Mouse (Mus musculus) forebrain, embryonic 10.5 days (tissue): ENCODE results near the gene Khdc1c. TPM values are rescaled to one million over a fixed set of nuclear protein-coding genes. Genes with fewer than 3 reads are reported as not detected.
A peak's percentile ranks its signal among the peaks of the same experiment; 100 is the strongest.

ENCODE experiments used
- DNase-seq: peaks from one replicate; pipeline ENCODE4 v3.0.0-alpha.2; 2017; ENCODE audit warnings: low spot score; ENCODE audit errors: extremely low spot score
- H3K27ac ChIP-seq: fragments of 300-500 bp; sonication (generic); 2 replicates; pipeline ENCODE4 v1.5.1; 2016; ENCODE audit warnings: mild to moderate bottlenecking
- H3K27me3 ChIP-seq: fragments of 300-500 bp; sonication (generic); 2 replicates; pipeline ENCODE4 v1.6.1; 2016; ENCODE audit warnings: mild to moderate bottlenecking; ENCODE audit not compliant: poor library complexity, severe bottlenecking
- H3K36me3 ChIP-seq: fragments of 300-500 bp; sonication (generic); replicated peaks from 2 replicates; pipeline ENCODE4 v1.6.1; 2016; ENCODE audit warnings: mild to moderate bottlenecking, moderate library complexity
- H3K4me1 ChIP-seq: fragments of 300-500 bp; sonication (generic); 2 replicates; pipeline ENCODE4 v1.6.1; 2016
- H3K4me3 ChIP-seq: fragments of 300-500 bp; sonication (generic); 2 replicates; pipeline ENCODE4 v1.5.1; 2016; ENCODE audit warnings: mild to moderate bottlenecking, moderate library complexity
- H3K9me3 ChIP-seq: fragments of 300-500 bp; sonication (generic); 2 replicates; pipeline ENCODE4 v1.6.1; 2016; ENCODE audit warnings: mild to moderate bottlenecking, moderate library complexity
- WGBS: fragments of 180-500 bp; shearing (Covaris S2); methylation state at CpG from one replicate; pipeline ENCODE4 v1.1.7; 2016; 5-methylcytosine and 5-hydroxymethylcytosine counted together
- polyA plus RNA-seq: library from polyadenylated mRNA; unstranded; fragments of >200 nt; fragmentation: Nextera tagmentation; extraction: Ambion mirVana; gene quantifications from 2 replicates; pipeline ENCODE4 v1.2.1, GENCODE M21; 2016

Khdc1c gene
- polyA plus RNA-seq, 1 experiment from 2014 or later, result not detected

DNA sequence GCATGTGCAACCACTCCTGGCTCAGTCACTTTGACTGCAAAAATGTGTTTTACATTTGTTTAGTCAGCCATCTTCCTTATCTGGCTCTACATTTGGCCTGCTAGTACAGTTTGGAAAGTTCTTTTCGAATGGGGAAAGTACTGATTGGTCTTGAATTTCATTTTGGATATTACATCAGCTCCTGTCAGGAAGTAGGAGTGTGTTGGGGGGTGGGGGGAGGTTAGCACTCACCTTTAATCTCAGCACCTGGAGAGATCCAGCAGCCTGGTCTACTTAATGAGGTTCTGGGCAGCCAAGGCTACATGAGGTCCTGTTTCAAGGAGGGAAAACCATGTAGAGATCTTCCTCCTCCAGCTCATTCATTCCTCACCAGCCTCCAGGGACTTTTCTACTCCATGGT lies 15.1 kb downstream of the Khdc1c start, which contains the start of gene Khdc1b:
Gene Khdc1b (plus strand): TSS at position 301 of the 400 bp plus-strand sequence.
- H3K36me3 ChIP-seq, result no peaks in the 10 kb centered on the region
- H3K4me1 ChIP-seq, result no peaks in the 10 kb centered on the region
- H3K9me3 ChIP-seq, result peaks cover 10% of the 10 kb centered on the region; the same call in 1 of the 2 replicates
- no peak within 1 kb of the TSS for H3K4me3 ChIP-seq
- no peak within 1 kb of the TSS for H3K27ac ChIP-seq
- no peaks in the 10 kb centered on the region for H3K27me3 ChIP-seq
- 97% methylated on average over 1 of the region's 1 CpGs for WGBS
- DNase-seq, result no peak

DNA sequence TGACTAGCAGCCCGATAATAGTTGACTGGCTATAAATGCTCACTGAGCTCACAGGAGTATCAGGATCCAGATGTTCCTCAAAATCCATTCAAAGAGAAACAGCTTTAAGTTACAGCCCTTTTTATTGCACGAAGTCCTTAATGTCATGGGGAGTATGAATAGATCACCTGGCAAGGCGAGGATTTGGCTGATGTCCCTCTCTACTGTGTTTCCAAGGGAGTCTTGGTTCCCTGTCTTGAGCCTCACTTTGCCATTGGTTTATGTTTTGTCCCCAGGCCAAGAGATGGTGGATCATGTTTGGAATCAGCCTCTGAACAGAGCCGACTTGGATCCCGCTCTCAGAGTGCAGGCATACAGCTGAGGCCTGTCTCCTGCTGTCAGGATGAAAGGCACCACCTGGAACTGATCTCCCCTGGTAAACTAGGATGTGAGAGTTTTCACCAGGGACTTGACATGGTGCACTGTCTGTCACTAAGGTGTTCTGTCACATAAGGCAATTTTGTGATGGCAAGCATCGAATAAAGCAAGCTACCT lies 23.1 kb downstream of the Khdc1c start:
- 83% methylated on average over 6 of the region's 6 CpGs for WGBS
- Histone ChIP-seq H3K27me3 (no peaks in the 10 kb centered on the region), H3K4me1 (no peaks in the 10 kb centered on the region), H3K4me3 (no peak overlapping the region), H3K27ac (no peak overlapping the region), H3K9me3 (no peaks in the 10 kb centered on the region), H3K36me3 (no peaks in the 10 kb centered on the region)
- DNase-seq, result no peak

DNA sequence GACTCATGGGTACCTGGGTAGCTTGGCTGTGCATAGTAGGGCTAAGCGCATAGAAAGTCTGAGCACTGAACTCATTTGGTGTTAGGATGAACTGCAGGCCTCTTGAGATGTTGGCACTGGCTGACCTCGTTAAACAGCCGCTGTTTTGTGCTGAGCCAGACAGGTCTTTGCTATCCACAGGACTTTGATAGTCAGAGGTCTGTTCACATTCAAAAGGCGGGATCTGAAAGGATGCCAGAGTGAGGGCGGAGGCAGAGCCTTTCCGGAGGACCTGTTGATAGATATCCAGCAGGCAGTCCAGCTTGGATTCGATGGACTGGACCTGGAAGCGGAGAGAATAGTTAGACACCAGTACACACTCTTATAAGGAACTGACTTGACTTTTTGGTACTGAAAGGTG lies 34.7 kb downstream of the Khdc1c start:
- H3K27ac ChIP-seq, result no peak overlapping the region
- DNase-seq, result no peak
- H3K4me3 ChIP-seq, result no peak overlapping the region
- H3K27me3 ChIP-seq, result no peaks in the 10 kb centered on the region
- H3K36me3 ChIP-seq, result no peaks in the 10 kb centered on the region
- 86% methylated on average over 8 of the region's 8 CpGs for WGBS
- no peaks in the 10 kb centered on the region for H3K9me3 ChIP-seq
- H3K4me1 ChIP-seq, result no peaks in the 10 kb centered on the region

DNA sequence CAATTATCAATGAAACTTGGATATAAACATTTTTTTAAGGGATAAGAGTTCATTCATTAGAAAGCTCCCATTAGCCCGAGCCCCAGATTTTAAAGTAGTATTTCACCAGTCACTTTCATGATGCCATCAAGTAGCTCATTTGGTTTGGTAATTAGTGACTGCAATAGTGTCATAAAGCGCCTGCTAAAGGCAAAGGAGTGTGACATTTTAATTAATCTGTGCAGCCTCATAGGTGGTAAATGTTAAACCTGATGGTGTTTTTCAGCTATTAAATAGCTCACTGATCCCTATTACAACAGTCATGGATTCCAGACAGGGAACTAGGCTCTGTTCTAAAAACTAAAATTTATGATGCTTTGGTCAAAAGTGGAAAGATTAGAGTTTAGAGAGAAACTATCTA lies 39.1 kb downstream of the Khdc1c start:
- DNase-seq, result no peak
- H3K4me3 ChIP-seq, result no peak overlapping the region
- H3K27ac ChIP-seq, result no peak overlapping the region
- WGBS, result 66% methylated on average over 2 of the region's 2 CpGs
- 0 out of 2 replicates have a peak, but pooled peaks cover 3% of the 10 kb centered on the region for H3K4me1 ChIP-seq
- no peaks in the 10 kb centered on the region for H3K9me3 ChIP-seq
- no peaks in the 10 kb centered on the region for H3K36me3 ChIP-seq
- H3K27me3 ChIP-seq, result no peaks in the 10 kb centered on the region

DNA sequence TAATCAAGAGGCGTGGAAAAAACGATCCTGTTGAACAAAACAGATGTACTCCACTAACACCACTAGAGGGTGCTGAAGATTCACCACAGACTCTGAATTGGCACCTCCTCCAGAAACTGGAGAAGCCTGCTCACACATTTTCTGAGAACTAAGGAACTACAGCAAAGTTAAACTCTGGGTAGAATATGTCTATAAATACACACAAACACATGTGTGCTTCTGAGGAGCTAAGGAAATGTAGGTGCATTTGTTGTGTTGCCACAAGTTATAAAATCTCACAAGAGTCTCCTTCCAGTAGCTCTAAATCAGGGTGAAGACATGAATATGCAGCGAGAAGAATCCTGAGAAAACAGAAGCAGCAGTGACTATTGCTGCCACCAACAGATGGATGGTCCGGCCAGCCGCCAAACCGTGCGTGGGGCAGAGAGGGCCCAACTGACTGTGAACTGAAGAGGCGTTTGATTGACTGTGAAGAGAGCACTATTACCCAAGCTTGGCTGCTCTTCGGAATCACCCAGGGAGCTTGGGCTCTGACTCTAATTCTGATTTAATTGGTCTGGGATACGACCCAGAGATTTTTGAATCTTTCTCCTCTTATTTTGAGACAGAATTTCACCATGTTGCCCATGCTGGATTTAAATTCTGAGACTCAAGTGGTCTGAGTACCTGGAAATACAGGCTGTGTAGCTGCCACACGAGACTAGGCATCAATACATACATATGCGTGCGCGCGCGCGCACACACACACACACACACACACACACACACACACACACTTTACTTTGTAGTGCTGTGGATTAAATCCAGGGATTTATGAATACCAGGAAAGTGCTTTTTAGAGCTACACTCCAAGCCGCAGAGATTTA lies 43.4 kb downstream of the Khdc1c start:
- H3K4me3 ChIP-seq, result no peak overlapping the region
- H3K9me3 ChIP-seq, result no peaks in the 10 kb centered on the region
- WGBS, result 68% methylated on average over 18 of the region's 18 CpGs
- peak; percentile 19 for DNase-seq
- no peak overlapping the region for H3K27ac ChIP-seq
- H3K4me1 ChIP-seq, result 0 out of 2 replicates have a peak, but pooled peaks cover 3% of the 10 kb centered on the region
- H3K36me3 ChIP-seq, result no peaks in the 10 kb centered on the region
- no peaks in the 10 kb centered on the region for H3K27me3 ChIP-seq

DNA sequence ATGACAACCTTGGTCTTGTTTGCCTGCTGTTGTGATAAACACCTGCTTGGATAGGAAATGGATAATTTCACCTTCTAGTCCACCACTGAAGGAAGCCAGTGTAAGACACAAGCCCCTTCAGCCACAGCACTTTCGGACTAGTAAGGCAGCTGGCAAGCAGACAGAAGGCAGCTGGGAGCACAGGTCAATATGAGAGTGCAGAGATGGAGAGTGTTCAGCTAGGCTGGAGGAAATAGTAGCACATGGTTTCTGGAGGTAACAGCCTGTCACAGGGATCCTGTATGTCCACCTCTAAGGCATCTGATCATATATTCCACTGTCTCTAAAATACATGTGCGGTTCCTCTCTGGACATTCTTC lies 44.0 kb downstream of the Khdc1c start:
- no peaks in the 10 kb centered on the region for H3K9me3 ChIP-seq
- H3K4me3 ChIP-seq, result no peak overlapping the region
- 83% methylated on average over 2 of the region's 2 CpGs for WGBS
- no peak for DNase-seq
- H3K4me1 ChIP-seq, result 0 out of 2 replicates have a peak, but pooled peaks cover 3% of the 10 kb centered on the region
- H3K27ac ChIP-seq, result no peak overlapping the region
- H3K36me3 ChIP-seq, result no peaks in the 10 kb centered on the region
- H3K27me3 ChIP-seq, result no peaks in the 10 kb centered on the region

DNA sequence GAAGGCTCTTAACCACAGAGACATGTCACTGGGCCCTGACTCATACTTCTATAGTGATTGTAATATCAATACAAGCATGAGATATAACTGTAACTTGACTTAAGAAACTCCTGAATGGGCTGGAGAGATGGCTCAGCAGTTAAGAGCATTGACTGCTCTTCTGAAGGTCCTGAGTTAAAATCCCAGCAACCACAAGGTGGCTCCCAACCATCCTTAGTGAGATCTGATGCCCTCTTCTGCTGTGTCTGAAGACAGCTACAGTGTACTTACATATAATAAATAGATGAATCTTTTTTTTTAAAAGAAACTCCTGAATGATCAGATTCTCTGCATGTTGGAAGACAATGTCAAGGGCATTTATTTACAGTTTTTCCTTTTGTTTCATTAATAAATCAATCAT lies 51.2 kb downstream of the Khdc1c start:
- no peaks in the 10 kb centered on the region for H3K27me3 ChIP-seq
- H3K27ac ChIP-seq, result no peak overlapping the region
- no peaks in the 10 kb centered on the region for H3K9me3 ChIP-seq
- H3K4me1 ChIP-seq, result no peaks in the 10 kb centered on the region
- no peak overlapping the region for H3K4me3 ChIP-seq
- DNase-seq, result no peak
- H3K36me3 ChIP-seq, result no peaks in the 10 kb centered on the region

Other genes with a start within 250 kb of the Khdc1c start
- 9.2 and 9.7 TPM in 2 replicates for gene Tmem14a, start 149.8 kb upstream of the Khdc1c start, polyA plus RNA-seq
- 0.40 TPM in 1 of 2 replicates, not detected in the other for gene Gsta3, start 127.7 kb upstream of the Khdc1c start, polyA plus RNA-seq
- gene Khdc1a, start 18.7 kb upstream of the Khdc1c start, polyA plus RNA-seq, result not detected in 2 replicates
- gene Khdc1b, start 15.2 kb downstream of the Khdc1c start, polyA plus RNA-seq, result not detected in 2 replicates